Mouse (Mus musculus) liver, embryonic 12.5 days (tissue): ENCODE data around the gene Olfr875. TPM values are rescaled to one million over a fixed set of nuclear protein-coding genes. Genes with fewer than 3 reads are reported as not detected.
"Not testable (repeated sequence)": the region's sequence is repeated elsewhere in the genome, so short reads cannot be mapped to it uniquely, and the experiment has no call there.

Source experiments
- ATAC-seq: fragments of 200-750 bp; cut with Nextera tagmentation; 2 replicates; pipeline ENCODE4 v1.8.0; 2017; ENCODE audit warnings: moderate number of reproducible peaks, mild to moderate bottlenecking, moderate library complexity
- H3K27ac ChIP-seq: fragments of 300-500 bp; sonication (generic); 2 replicates; pipeline ENCODE4 v1.5.1; 2016; ENCODE audit warnings: mild to moderate bottlenecking
- H3K27me3 ChIP-seq: fragments of 300-500 bp; sonication (generic); replicated peaks from 2 replicates; pipeline ENCODE4 v1.6.1; 2016; ENCODE audit warnings: mild to moderate bottlenecking, moderate library complexity
- H3K36me3 ChIP-seq: fragments of 300-500 bp; sonication (generic); 2 replicates; pipeline ENCODE4 v1.6.1; 2016; ENCODE audit warnings: mild to moderate bottlenecking, moderate library complexity
- H3K4me1 ChIP-seq: fragments of 300-500 bp; sonication (generic); 2 replicates; pipeline ENCODE4 v1.6.1; 2016
- H3K4me2 ChIP-seq: fragments of 300-500 bp; sonication (generic); 2 replicates; pipeline ENCODE4 v1.6.1; 2016; ENCODE audit warnings: mild to moderate bottlenecking, moderate library complexity
- H3K4me3 ChIP-seq: fragments of 300-500 bp; sonication (generic); 2 replicates; pipeline ENCODE4 v1.5.1; 2016; ENCODE audit warnings: mild to moderate bottlenecking, moderate library complexity
- H3K9ac ChIP-seq: fragments of 300-500 bp; sonication (generic); 2 replicates; pipeline ENCODE4 v1.6.1; 2016; ENCODE audit warnings: mild to moderate bottlenecking, moderate library complexity
- H3K9me3 ChIP-seq: fragments of 300-500 bp; sonication (generic); replicated peaks from 2 replicates; pipeline ENCODE4 v1.6.1; 2016; ENCODE audit warnings: mild to moderate bottlenecking, moderate library complexity
- WGBS: fragments of 180-500 bp; shearing (Covaris S2); methylation state at CpG from one replicate; pipeline ENCODE4 v1.1.7; 2016; ENCODE audit not compliant: insufficient replicate concordance; 5-methylcytosine and 5-hydroxymethylcytosine counted together
- polyA plus RNA-seq: library from polyadenylated mRNA; unstranded; fragments of >200 nt; fragmentation: Nextera tagmentation; extraction: Ambion mirVana; gene quantifications from 2 replicates; pipeline ENCODE4 v1.2.1, GENCODE M21; 2016

Olfr875 gene
- not detected in 2 replicates for polyA plus RNA-seq

- H3K36me3 ChIP-seq, result no peaks in the 10 kb centered on the region
- H3K27ac ChIP-seq, result no peak within 1 kb of the TSS
- H3K4me2 ChIP-seq, result no peak within 1 kb of the TSS
- H3K4me3 ChIP-seq, result no peak within 1 kb of the TSS
- no peaks in the 10 kb centered on the region for H3K27me3 ChIP-seq
- WGBS, result 29% methylated on average over 2 of the region's 2 CpGs
- H3K9ac ChIP-seq, result no peak within 1 kb of the TSS
- ATAC-seq, result no peak
- H3K9me3 ChIP-seq, result no peaks in the 10 kb centered on the region
- H3K4me1 ChIP-seq, result no peaks in the 10 kb centered on the region
These were observed at the start of gene Olfr875 for GRCm38 (mm10) chr9:37771759-37772158. TSS of gene Olfr875 (plus strand) at chr9:37771857.

GRCm38 (mm10) chr9:37734310-37734709, 37.3 kb upstream of the Olfr875 start:
- no peaks in the 10 kb centered on the region for H3K4me1 ChIP-seq
- no peak for ATAC-seq
- H3K4me3 ChIP-seq, result no peak overlapping the region
- no peaks in the 10 kb centered on the region for H3K9me3 ChIP-seq
- no peak overlapping the region for H3K9ac ChIP-seq
- no peaks in the 10 kb centered on the region for H3K27me3 ChIP-seq
- no peak overlapping the region for H3K27ac ChIP-seq
- H3K36me3 ChIP-seq, result no peaks in the 10 kb centered on the region
- no peak overlapping the region for H3K4me2 ChIP-seq
- WGBS, result 90% methylated on average over 1 of the region's 1 CpGs

- H3K4me1 ChIP-seq, result no peaks in the 10 kb centered on the region
- H3K9ac ChIP-seq, result no peak within 1 kb of the TSS
- no peak within 1 kb of the TSS for H3K27ac ChIP-seq
- H3K27me3 ChIP-seq, result no peaks in the 10 kb centered on the region
- no peak for ATAC-seq
- no peaks in the 10 kb centered on the region for H3K36me3 ChIP-seq
- H3K4me2 ChIP-seq, result no peak within 1 kb of the TSS
- no peaks in the 10 kb centered on the region for H3K9me3 ChIP-seq
- no peak within 1 kb of the TSS for H3K4me3 ChIP-seq
These were observed 26.9 kb upstream of the Olfr875 start, which contains the start of gene Olfr874 for GRCm38 (mm10) chr9:37744806-37745205. TSS of gene Olfr874 (plus strand) at chr9:37745106.

GRCm38 (mm10) chr9:37750319-37751075, 21.2 kb upstream of the Olfr875 start:
- H3K27me3 ChIP-seq, result no peaks in the 10 kb centered on the region
- H3K36me3 ChIP-seq, result no peaks in the 10 kb centered on the region
- no peak overlapping the region for H3K9ac ChIP-seq
- H3K27ac ChIP-seq, result no peak overlapping the region
- H3K9me3 ChIP-seq, result no peaks in the 10 kb centered on the region
- no peak for ATAC-seq
- WGBS, result 39% methylated on average over 7 of the region's 7 CpGs
- no peak overlapping the region for H3K4me2 ChIP-seq
- H3K4me1 ChIP-seq, result no peaks in the 10 kb centered on the region
- H3K4me3 ChIP-seq, result no peak overlapping the region

- no peak overlapping the region for H3K4me2 ChIP-seq
- H3K4me1 ChIP-seq, result no peaks in the 10 kb centered on the region
- H3K27ac ChIP-seq, result no peak overlapping the region
- no peak overlapping the region for H3K4me3 ChIP-seq
- H3K27me3 ChIP-seq, result no peaks in the 10 kb centered on the region
- H3K9me3 ChIP-seq, result no peaks in the 10 kb centered on the region
- 57% methylated on average over 2 of the region's 2 CpGs for WGBS
- H3K36me3 ChIP-seq, result no peaks in the 10 kb centered on the region
- no peak for ATAC-seq
- H3K9ac ChIP-seq, result no peak overlapping the region
These were observed 20.2 kb upstream of the Olfr875 start for GRCm38 (mm10) chr9:37751467-37751866.

- Histone ChIP-seq H3K4me1 (no peaks in the 10 kb centered on the region), H3K27ac (no peak overlapping the region), H3K27me3 (no peaks in the 10 kb centered on the region), H3K9ac (no peak overlapping the region), H3K4me3 (no peak overlapping the region), H3K9me3 (no peaks in the 10 kb centered on the region), H3K4me2 (no peak overlapping the region), H3K36me3 (no peaks in the 10 kb centered on the region)
- 56% methylated on average over 4 of the region's 4 CpGs for whole genome bisulfite sequencing
- no peak for ATAC-seq
These were observed 19.7 kb upstream of the Olfr875 start for GRCm38 (mm10) chr9:37752006-37752405.

GRCm38 (mm10) chr9:37761728-37762127, 9.9 kb upstream of the Olfr875 start:
- H3K4me2 ChIP-seq, result no peak overlapping the region
- H3K27me3 ChIP-seq, result no peaks in the 10 kb centered on the region
- ATAC-seq, result no peak
- no peak overlapping the region for H3K4me3 ChIP-seq
- H3K9ac ChIP-seq, result no peak overlapping the region
- 64% methylated on average over 2 of the region's 2 CpGs for WGBS
- H3K9me3 ChIP-seq, result no peaks in the 10 kb centered on the region
- H3K27ac ChIP-seq, result no peak overlapping the region
- no peaks in the 10 kb centered on the region for H3K4me1 ChIP-seq
- H3K36me3 ChIP-seq, result no peaks in the 10 kb centered on the region

- H3K36me3 ChIP-seq, result no peaks in the 10 kb centered on the region
- no peaks in the 10 kb centered on the region for H3K4me1 ChIP-seq
- no peak overlapping the region for H3K4me3 ChIP-seq
- H3K27ac ChIP-seq, result no peak overlapping the region
- H3K9ac ChIP-seq, result no peak overlapping the region
- WGBS, result 24% methylated on average over 2 of the region's 2 CpGs
- H3K4me2 ChIP-seq, result no peak overlapping the region
- ATAC-seq, result no peak
- no peaks in the 10 kb centered on the region for H3K27me3 ChIP-seq
- H3K9me3 ChIP-seq, result no peaks in the 10 kb centered on the region
These were observed 9.1 kb upstream of the Olfr875 start for GRCm38 (mm10) chr9:37762541-37762940.

- H3K4me1 ChIP-seq, result no peaks in the 10 kb centered on the region
- ATAC-seq, result no peak
- no peak overlapping the region for H3K9ac ChIP-seq
- no peak overlapping the region for H3K27ac ChIP-seq
- H3K27me3 ChIP-seq, result no peaks in the 10 kb centered on the region
- H3K36me3 ChIP-seq, result no peaks in the 10 kb centered on the region
- no peaks in the 10 kb centered on the region for H3K9me3 ChIP-seq
- H3K4me3 ChIP-seq, result no peak overlapping the region
- H3K4me2 ChIP-seq, result no peak overlapping the region
- WGBS, result 55% methylated on average over 2 of the region's 2 CpGs
These were observed 996 bp upstream of the Olfr875 start for GRCm38 (mm10) chr9:37770661-37771060.

GRCm38 (mm10) chr9:37782766-37783260, 11.2 kb downstream of the Olfr875 start:
- Histone ChIP-seq H3K9ac (no peak overlapping the region), H3K36me3 (no peaks in the 10 kb centered on the region), H3K27me3 (no peaks in the 10 kb centered on the region), H3K9me3 (no peaks in the 10 kb centered on the region), H3K4me1 (no peaks in the 10 kb centered on the region), H3K4me3 (no peak overlapping the region), H3K27ac (no peak overlapping the region), H3K4me2 (peak overlapping the region; percentile 25)
- 22% methylated on average over 7 of the region's 7 CpGs for WGBS
- peak; percentile 77 for ATAC-seq

- not testable (repeated sequence) for ATAC-seq
These were observed 12.0 kb downstream of the Olfr875 start for GRCm38 (mm10) chr9:37783394-37784387.

GRCm38 (mm10) chr9:37786411-37786810, 14.8 kb downstream of the Olfr875 start:
- no peaks in the 10 kb centered on the region for H3K36me3 ChIP-seq
- no peaks in the 10 kb centered on the region for H3K9me3 ChIP-seq
- no peak overlapping the region for H3K4me3 ChIP-seq
- no peak for ATAC-seq
- whole genome bisulfite sequencing, result 57% methylated on average over 2 of the region's 2 CpGs
- H3K27ac ChIP-seq, result no peak overlapping the region
- no peak overlapping the region for H3K9ac ChIP-seq
- no peak overlapping the region for H3K4me2 ChIP-seq
- H3K4me1 ChIP-seq, result no peaks in the 10 kb centered on the region
- H3K27me3 ChIP-seq, result no peaks in the 10 kb centered on the region

More at GRCm38 (mm10) chr9:37783394-37784387, 12.0 kb downstream of the Olfr875 start:
- not testable (repeated sequence) for H3K36me3 ChIP-seq, H3K9me3 ChIP-seq, H3K4me2 ChIP-seq, H3K9ac ChIP-seq, H3K4me1 ChIP-seq, H3K4me3 ChIP-seq, H3K27me3 ChIP-seq, H3K27ac ChIP-seq
- 61% methylated on average over 11 of the region's 15 CpGs for WGBS
